Mouse (Mus musculus): Measurements from ENCODE around the gene B3galt1.

The B3galt1 gene

DNA sequence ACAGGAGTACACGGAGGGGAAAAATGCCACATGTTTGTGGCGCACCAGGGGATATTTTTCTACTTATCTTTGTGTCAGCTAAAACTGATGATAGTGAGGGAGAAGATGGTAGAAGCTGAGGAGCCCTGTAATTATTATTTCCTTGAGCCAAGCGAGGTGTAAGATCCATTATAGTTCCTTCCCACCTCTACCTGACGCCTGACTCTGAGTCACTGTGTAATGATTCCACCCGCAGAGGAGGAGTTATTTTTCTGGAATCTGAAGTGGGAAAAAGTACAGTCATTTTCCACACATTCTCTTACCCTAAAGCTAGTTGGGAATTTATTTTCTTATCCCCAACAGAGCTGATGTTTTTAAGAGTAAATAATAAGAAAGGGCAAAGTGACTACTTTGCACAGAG lies 475.1 kb downstream of the B3galt1 start:
- DNase-seq (ENCODE audit: extremely low read depth, low read depth, low spot score): no peak

- DNase-seq (ENCODE audit: extremely low read depth, low read depth, low spot score): no peak
These were observed 486.8 kb downstream of the B3galt1 start for GRCm38 (mm10) chr2:68052481-68052880.

DNA sequence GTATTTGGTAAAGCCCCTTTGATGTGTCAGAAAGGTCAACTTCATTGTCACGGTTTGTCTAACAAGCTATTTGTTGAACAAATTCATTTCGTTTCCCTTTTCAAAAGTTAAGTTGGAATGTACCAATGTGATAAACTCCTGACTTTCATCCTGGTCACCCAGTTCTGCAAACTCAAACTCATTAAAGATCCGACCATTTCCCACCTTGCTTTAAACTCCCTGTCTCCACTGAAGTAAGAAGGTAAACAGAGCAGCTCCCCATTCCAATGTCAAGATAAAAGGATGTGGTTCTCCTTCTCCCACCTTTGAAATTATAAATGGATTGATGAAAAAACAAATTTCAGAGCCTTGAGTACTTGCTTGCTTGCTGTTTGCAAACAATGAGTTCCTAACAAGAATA lies 487.6 kb downstream of the B3galt1 start:
- DNase-seq (ENCODE audit: extremely low read depth, low read depth, low spot score): no peak

GRCm38 (mm10) chr2:68061341-68061740 lies 495.7 kb downstream of the B3galt1 start:
- DNase-seq (ENCODE audit: extremely low read depth, low read depth, low spot score): no peak

DNA sequence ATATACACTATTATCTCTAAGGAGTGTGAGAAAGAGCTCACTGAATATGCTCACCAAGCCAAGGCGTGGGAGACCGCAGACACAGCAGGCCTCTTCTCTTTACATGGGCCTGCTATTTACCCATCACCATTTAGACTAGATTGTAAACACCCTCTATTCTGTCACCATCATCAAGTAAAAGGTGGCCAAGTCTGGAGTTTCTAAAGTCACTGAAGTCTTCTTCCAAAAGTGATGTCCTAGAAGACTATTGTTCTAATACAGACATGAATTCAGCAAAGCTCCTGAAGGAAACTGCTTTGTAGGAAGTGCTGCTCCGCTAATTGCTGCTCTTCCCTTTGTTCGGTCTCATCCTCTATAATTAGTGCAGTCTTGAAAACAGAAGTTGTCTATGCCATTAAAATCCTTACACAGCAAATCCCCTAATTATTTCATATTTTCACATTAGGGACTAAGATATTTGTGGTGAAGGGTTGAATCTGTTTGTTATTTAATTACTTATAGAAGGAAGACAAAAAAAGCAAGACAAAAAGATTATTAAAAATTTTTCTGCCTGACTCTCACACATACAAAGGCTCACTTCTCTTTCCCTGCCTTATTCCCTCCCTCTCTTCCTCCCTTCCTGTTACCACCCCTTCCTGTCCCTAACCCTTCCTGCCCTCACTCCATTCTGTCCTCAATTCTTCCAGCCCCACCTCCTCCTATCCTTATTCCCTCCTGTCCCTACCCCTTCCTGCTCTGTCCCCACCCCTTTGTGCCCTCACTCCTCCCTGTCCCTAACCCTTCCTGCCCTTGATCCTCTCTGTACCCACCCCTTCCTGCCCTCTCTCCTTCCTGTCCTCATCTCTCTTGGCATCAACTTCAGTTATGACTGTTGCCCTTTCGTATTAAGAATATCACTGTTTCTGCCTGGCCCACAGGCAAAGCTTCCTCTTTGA lies 514.0 kb downstream of the B3galt1 start:
- no peak for DNase-seq (ENCODE audit: extremely low read depth, low read depth, low spot score)

GRCm38 (mm10) chr2:68080872-68081280 lies 515.2 kb downstream of the B3galt1 start:
- no peak for DNase-seq (ENCODE audit: extremely low read depth, low read depth, low spot score)

DNA sequence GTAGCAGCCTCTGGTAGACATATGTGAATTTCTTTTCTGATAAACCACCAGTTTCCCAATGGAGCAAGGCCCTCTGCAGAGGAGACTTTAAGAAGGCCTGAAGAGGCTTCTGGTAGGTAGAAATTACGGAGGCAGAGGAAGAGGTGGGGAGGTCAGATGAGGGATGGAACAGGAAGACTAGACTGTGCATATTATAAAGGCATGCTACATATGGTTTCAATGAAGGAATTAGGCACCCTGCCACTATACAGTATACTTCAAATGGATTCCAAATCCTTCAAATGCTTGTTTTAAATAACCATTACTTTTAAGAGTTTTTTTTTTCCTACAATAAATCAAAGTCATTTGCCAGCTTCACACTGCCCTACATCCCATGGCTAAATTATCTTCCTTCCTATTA lies 518.8 kb downstream of the B3galt1 start:
- no peak for DNase-seq (ENCODE audit: extremely low read depth, low read depth, low spot score)

GRCm38 (mm10) chr2:68086101-68086500 lies 520.4 kb downstream of the B3galt1 start:
- no peak for DNase-seq (ENCODE audit: extremely low read depth, low read depth, low spot score)

DNA sequence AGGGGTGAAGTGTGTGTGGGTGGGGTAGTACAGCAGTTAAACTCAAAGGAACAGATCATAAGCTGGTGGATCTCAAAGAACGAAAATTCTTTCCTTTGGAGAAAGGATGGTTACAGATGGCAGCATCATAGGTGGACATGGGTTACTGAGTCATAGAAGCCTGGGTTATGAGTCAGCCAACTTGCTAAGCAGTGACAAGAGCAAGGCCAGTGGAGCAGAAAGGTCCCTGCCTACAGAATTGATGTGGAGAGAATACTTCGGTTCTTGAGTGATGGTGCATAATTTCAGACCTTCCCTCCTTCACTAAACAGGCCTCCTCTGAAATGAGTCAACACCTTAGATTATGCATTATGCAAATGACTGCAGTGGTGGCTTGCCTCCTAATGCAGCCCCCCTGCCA lies 525.9 kb downstream of the B3galt1 start:
- no peak for DNase-seq (ENCODE audit: extremely low read depth, low read depth, low spot score)

GRCm38 (mm10) chr2:68104641-68105040 lies 539.0 kb downstream of the B3galt1 start:
- DNase-seq (ENCODE audit: extremely low read depth, low read depth, low spot score): no peak

DNA sequence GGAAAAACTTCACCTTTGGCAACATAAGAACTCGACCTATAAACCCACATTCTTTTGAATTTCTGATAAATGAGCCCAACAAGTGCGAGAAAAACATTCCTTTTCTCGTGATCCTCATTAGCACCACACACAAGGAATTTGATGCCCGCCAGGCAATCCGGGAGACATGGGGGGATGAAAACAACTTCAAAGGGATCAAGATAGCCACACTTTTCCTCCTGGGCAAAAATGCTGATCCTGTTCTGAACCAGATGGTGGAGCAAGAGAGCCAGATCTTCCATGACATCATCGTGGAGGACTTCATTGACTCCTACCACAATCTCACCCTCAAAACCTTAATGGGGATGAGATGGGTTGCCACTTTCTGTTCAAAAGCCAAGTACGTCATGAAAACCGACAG lies 552.4 kb downstream of the B3galt1 start:
- no peak for DNase-seq (ENCODE audit: extremely low read depth, low read depth, low spot score)

- no peak for DNase-seq (ENCODE audit: extremely low read depth, low read depth, low spot score)
These were observed 559.1 kb downstream of the B3galt1 start for GRCm38 (mm10) chr2:68124751-68125150.

DNA sequence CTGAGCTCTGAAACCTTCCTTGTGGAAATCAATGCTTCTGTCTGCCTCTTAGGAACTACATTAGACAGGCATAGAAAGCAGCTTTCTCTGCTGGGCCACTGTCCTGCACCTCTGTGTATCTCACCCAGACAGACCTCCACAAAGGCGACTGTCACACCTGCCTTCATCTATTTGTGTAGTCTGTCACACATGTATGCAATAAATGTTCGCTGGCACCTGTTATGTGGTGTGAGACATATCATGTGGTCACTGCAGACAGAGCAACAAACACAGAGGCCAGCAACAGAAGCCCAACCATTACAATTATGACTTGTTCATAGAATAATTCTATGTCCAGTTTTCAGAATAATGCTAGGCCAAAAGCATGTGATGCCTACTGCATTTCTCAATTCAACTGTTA lies 575.4 kb downstream of the B3galt1 start:
- no peak for DNase-seq (ENCODE audit: extremely low read depth, low read depth, low spot score)

DNA sequence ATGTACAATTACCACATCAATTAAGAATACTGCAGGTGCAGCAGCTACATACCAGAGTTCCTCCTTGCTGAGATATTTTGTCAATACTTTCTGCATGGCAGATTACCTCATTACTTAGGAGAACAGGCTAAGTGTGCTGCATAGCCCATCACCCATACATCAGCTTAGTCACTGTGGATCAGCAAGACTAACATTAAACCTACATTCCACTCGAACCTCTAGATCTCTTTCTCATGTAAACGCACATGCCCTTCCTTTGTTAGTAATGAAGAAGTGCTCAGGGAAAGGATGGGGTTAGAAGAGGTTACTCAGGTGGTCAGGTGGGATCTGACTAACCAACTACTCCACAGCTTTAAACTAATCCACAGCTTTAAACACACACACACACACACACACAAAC lies 577.6 kb downstream of the B3galt1 start:
- no peak for DNase-seq (ENCODE audit: extremely low read depth, low read depth, low spot score)

GRCm38 (mm10) chr2:68159751-68160150 lies 594.1 kb downstream of the B3galt1 start:
- DNase-seq (ENCODE audit: extremely low read depth, low read depth, low spot score): no peak

GRCm38 (mm10) chr2:68160566-68160965 lies 594.9 kb downstream of the B3galt1 start:
- no peak for DNase-seq (ENCODE audit: extremely low read depth, low read depth, low spot score)

DNA sequence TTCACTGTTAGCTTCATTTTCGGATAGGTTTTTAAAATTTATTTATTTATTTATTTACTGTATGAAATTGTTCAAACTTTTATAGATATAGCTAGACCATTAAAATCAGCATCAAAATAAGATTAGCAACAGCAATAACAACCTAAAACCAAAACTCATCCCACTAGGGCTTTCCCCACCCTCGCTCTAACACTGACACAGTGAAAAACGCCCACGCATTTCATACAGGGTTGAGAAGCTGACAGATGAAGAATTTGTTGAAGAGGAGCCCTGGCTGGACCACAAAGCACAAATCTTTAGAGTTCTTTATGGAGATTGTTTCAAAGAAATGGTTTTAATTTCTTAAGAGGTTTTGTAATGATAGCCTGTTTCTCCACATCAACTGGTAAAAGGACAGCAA lies 596.3 kb downstream of the B3galt1 start:
- no peak for DNase-seq (ENCODE audit: extremely low read depth, low read depth, low spot score)

GRCm38 (mm10) chr2:68171306-68171705 lies 605.6 kb downstream of the B3galt1 start:
- no peak for DNase-seq (ENCODE audit: extremely low read depth, low read depth, low spot score)

Measured in fat pad, adult 2 months (tissue).